Mouse (Mus musculus) MEL (cell line): ENCODE results near the gene Hs3st3b1. TPM values are rescaled to one million over a fixed set of nuclear protein-coding genes. Genes with fewer than 3 reads are reported as not detected.

ENCODE experiments used
- DNase-seq: peaks from one replicate; pipeline ENCODE4 v3.0.0; 2011; ENCODE audit warnings: low read depth, low spot score
- H3K27ac ChIP-seq: 2 replicates; pipeline ENCODE4 v1.5.1; 2012; ENCODE audit warnings: low read depth, mild to moderate bottlenecking, control low read depth, low read length, moderate library complexity; ENCODE audit not compliant: control insufficient read depth
- H3K27me3 ChIP-seq, 2 experiments: fragments of 150-350 bp in 1 of 2; sonication (generic) in 1 of 2; 2 replicates each; pipeline ENCODE4 v1.6.1; 2012; ENCODE audit warnings: low read length in 2 of 2, mild to moderate bottlenecking in 2 of 2, improper control_type of control experiment in 1 of 2, moderate library complexity in 1 of 2; ENCODE audit not compliant: insufficient read depth in 2 of 2, control insufficient read depth in 1 of 2
- H3K36me3 ChIP-seq, 2 experiments: 2 replicates each; pipeline ENCODE4 v1.6.1; 2012 to 2014; ENCODE audit warnings: low read length in 2 of 2, improper control_type of control experiment in 1 of 2, inconsistent platforms in 1 of 2, mild to moderate bottlenecking in 1 of 2; ENCODE audit not compliant: insufficient read depth in 2 of 2, control insufficient read depth in 1 of 2
- H3K4me1 ChIP-seq, 2 experiments: fragments of 150-350 bp in 1 of 2; sonication (generic) in 1 of 2; 2 replicates each; pipeline ENCODE4 v1.6.1; 2012; ENCODE audit warnings: low read length in 2 of 2, improper control_type of control experiment in 1 of 2, mild to moderate bottlenecking in 1 of 2; ENCODE audit not compliant: insufficient read depth in 2 of 2, control insufficient read depth in 1 of 2
- H3K4me3 ChIP-seq, 2 experiments: fragments of 150-350 bp in 1 of 2; sonication (generic) in 1 of 2; 2 replicates each; pipeline ENCODE4 v1.5.1; 2012; ENCODE audit warnings: low read depth in 2 of 2, low read length in 2 of 2, mild to moderate bottlenecking in 2 of 2, moderate library complexity in 2 of 2, control low read depth in 1 of 2, improper control_type of control experiment in 1 of 2; ENCODE audit not compliant: control insufficient read depth in 1 of 2, insufficient read depth in 1 of 2
- H3K79me2 ChIP-seq: 2 replicates; pipeline ENCODE4 v1.6.1; 2012; ENCODE audit warnings: mild to moderate bottlenecking, low read length, moderate library complexity; ENCODE audit not compliant: control insufficient read depth, poor library complexity, insufficient read depth
- H3K9ac ChIP-seq: 2 replicates; pipeline ENCODE4 v1.6.1; 2012; ENCODE audit warnings: low read depth, mild to moderate bottlenecking, control low read depth, low read length, moderate library complexity; ENCODE audit not compliant: control insufficient read depth, poor library complexity, severe bottlenecking
- H3K9me3 ChIP-seq: fragments of 150-350 bp; sonication (generic); replicated peaks from 2 replicates; pipeline ENCODE4 v1.6.1; 2012; ENCODE audit warnings: mild to moderate bottlenecking, low read length, improper control_type of control experiment, moderate library complexity; ENCODE audit not compliant: insufficient read depth
- BHLHE40 ChIP-seq: IDR thresholded peaks from 2 replicates; pipeline ENCODE4 v1.6.1; 2012; ENCODE audit warnings: low read depth, mild to moderate bottlenecking, inconsistent platforms, low read length, improper control_type of control experiment, borderline replicate concordance
- CHD1 ChIP-seq: IDR thresholded peaks from 2 replicates; pipeline ENCODE4 v1.6.1; 2012; ENCODE audit warnings: low read depth, mild to moderate bottlenecking, inconsistent platforms, low read length, improper control_type of control experiment
- CHD2 ChIP-seq: IDR thresholded peaks from 2 replicates; pipeline ENCODE4 v1.6.1; 2011; ENCODE audit warnings: low read length, improper control_type of control experiment
- CTCF ChIP-seq, 3 experiments: IDR thresholded peaks in 2 of 3; conservative IDR thresholded peaks in 1 of 3; 2 replicates each; pipeline ENCODE4 v1.5.1; 2011 to 2012; ENCODE audit warnings: low read length in 3 of 3, low read depth in 2 of 3, mild to moderate bottlenecking in 2 of 3, improper control_type of control experiment in 1 of 3, inconsistent platforms in 1 of 3, mixed read lengths in 1 of 3, moderate library complexity in 1 of 3; ENCODE audit not compliant: control insufficient read depth in 1 of 3, insufficient read depth in 1 of 3, poor library complexity in 1 of 3, severe bottlenecking in 1 of 3
- ELF1 ChIP-seq: IDR thresholded peaks from 2 replicates; pipeline ENCODE4 v1.6.1; 2014; ENCODE audit warnings: low read depth, mild to moderate bottlenecking, inconsistent platforms, low read length, improper control_type of control experiment, moderate library complexity
- ETS1 ChIP-seq: IDR thresholded peaks from 2 replicates; pipeline ENCODE4 v1.6.1; 2012; ENCODE audit warnings: low read depth, mild to moderate bottlenecking, inconsistent platforms, low read length, improper control_type of control experiment, moderate library complexity
- GABPA ChIP-seq: IDR thresholded peaks from 2 replicates; pipeline ENCODE4 v1.6.1; 2012; ENCODE audit warnings: low read depth, mild to moderate bottlenecking, inconsistent platforms, low read length, improper control_type of control experiment, moderate library complexity
- JUND ChIP-seq: IDR thresholded peaks from 2 replicates; pipeline ENCODE4 v1.6.1; 2011; ENCODE audit warnings: low read depth, mild to moderate bottlenecking, improper control_type of control experiment, low read length
- KAT2A ChIP-seq: conservative IDR thresholded peaks from 2 replicates; pipeline ENCODE4 v1.6.1; 2012; ENCODE audit warnings: low read depth, low read length, improper control_type of control experiment, inconsistent platforms
- MAFK ChIP-seq: IDR thresholded peaks from 2 replicates; pipeline ENCODE4 v1.6.1; 2011; ENCODE audit warnings: low read depth, mild to moderate bottlenecking, low read length, improper control_type of control experiment, borderline replicate concordance
- MAZ ChIP-seq: IDR thresholded peaks from 2 replicates; pipeline ENCODE4 v1.6.1; 2012; ENCODE audit warnings: low read depth, mild to moderate bottlenecking, inconsistent platforms, low read length, improper control_type of control experiment
- MXI1 ChIP-seq: IDR thresholded peaks from 2 replicates; pipeline ENCODE4 v1.6.1; 2011; ENCODE audit warnings: mild to moderate bottlenecking, low read depth, low read length, improper control_type of control experiment
- NELFE ChIP-seq: IDR thresholded peaks from 2 replicates; pipeline ENCODE4 v1.6.1; 2011; ENCODE audit warnings: low read depth, low read length, improper control_type of control experiment
- NRF1 ChIP-seq: IDR thresholded peaks from 2 replicates; pipeline ENCODE4 v1.6.1; 2014; ENCODE audit warnings: low read depth, mild to moderate bottlenecking, inconsistent platforms, low read length, improper control_type of control experiment, moderate library complexity; ENCODE audit not compliant: poor library complexity, insufficient read depth, severe bottlenecking
- POLR2AphosphoS5 ChIP-seq: IDR thresholded peaks from 2 replicates; pipeline ENCODE4 v1.6.1; 2012; ENCODE audit warnings: low read depth, borderline replicate concordance, mild to moderate bottlenecking, inconsistent platforms, low read length, moderate library complexity, mixed read lengths
- RAD21 ChIP-seq: IDR thresholded peaks from 2 replicates; pipeline ENCODE4 v1.6.1; 2011; ENCODE audit warnings: mild to moderate bottlenecking, low read depth, low read length, improper control_type of control experiment
- SIN3A ChIP-seq: IDR thresholded peaks from 2 replicates; pipeline ENCODE4 v1.6.1; 2012; ENCODE audit warnings: low read length, improper control_type of control experiment, inconsistent platforms
- SMC3 ChIP-seq: IDR thresholded peaks from 2 replicates; pipeline ENCODE4 v1.6.1; 2011; ENCODE audit warnings: low read depth, low read length, improper control_type of control experiment
- TBP ChIP-seq: IDR thresholded peaks from 2 replicates; pipeline ENCODE4 v1.8.0; 2011; ENCODE audit warnings: low read depth, low read length, improper control_type of control experiment
- TCF12 ChIP-seq: IDR thresholded peaks from 2 replicates; pipeline ENCODE4 v1.6.1; 2014; ENCODE audit warnings: low read depth, mild to moderate bottlenecking, inconsistent platforms, low read length, improper control_type of control experiment, moderate library complexity
- USF1 ChIP-seq: IDR thresholded peaks from 2 replicates; pipeline ENCODE4 v1.6.1; 2014; ENCODE audit warnings: low read depth, mild to moderate bottlenecking, inconsistent platforms, low read length, improper control_type of control experiment, moderate library complexity
- USF2 ChIP-seq, 2 experiments: IDR thresholded peaks; 2 replicates each; pipeline ENCODE4 v1.6.1; 2011 to 2012; ENCODE audit warnings: improper control_type of control experiment in 2 of 2, low read length in 2 of 2, borderline replicate concordance in 1 of 2, inconsistent platforms in 1 of 2, low read depth in 1 of 2, mild to moderate bottlenecking in 1 of 2; ENCODE audit not compliant: insufficient read depth in 1 of 2
- ZKSCAN1 ChIP-seq: IDR thresholded peaks from 2 replicates; pipeline ENCODE4 v1.6.1; 2012; ENCODE audit warnings: low read depth, mild to moderate bottlenecking, inconsistent platforms, low read length, improper control_type of control experiment, moderate library complexity
- ZMIZ1 ChIP-seq: IDR thresholded peaks from 2 replicates; pipeline ENCODE4 v1.6.1; 2012; ENCODE audit warnings: low read depth, mild to moderate bottlenecking, inconsistent platforms, low read length, improper control_type of control experiment, moderate library complexity
- ZNF384 ChIP-seq: IDR thresholded peaks from 2 replicates; pipeline ENCODE4 v1.6.1; 2012; ENCODE audit warnings: low read depth, mild to moderate bottlenecking, inconsistent platforms, low read length, improper control_type of control experiment
- polyA plus RNA-seq, 2 experiments: library from polyadenylated mRNA; stranded (reverse) in 1 of 2; unstranded in 1 of 2; fragments of >175 nt in 1 of 2; fragments of >200 nt in 1 of 2; gene quantifications; 2 replicates each; pipeline versions ENCODE4 v1.2.1 to v1.2.4; 2012; ENCODE audit warnings: low replicate concordance in 2 of 2, low read depth in 1 of 2; ENCODE audit not compliant: insufficient read length in 2 of 2, insufficient read depth in 1 of 2, missing spikeins in 1 of 2
- total RNA-seq: library from RNA; depleted of rRNA; stranded (reverse); fragments of 300-350 nt; gene quantifications from 2 replicates; pipeline ENCODE4 v1.2.3, GENCODE M21; 2012

Hs3st3b1 gene
- total and polyA plus RNA-seq, 3 experiments = not detected

DNA sequence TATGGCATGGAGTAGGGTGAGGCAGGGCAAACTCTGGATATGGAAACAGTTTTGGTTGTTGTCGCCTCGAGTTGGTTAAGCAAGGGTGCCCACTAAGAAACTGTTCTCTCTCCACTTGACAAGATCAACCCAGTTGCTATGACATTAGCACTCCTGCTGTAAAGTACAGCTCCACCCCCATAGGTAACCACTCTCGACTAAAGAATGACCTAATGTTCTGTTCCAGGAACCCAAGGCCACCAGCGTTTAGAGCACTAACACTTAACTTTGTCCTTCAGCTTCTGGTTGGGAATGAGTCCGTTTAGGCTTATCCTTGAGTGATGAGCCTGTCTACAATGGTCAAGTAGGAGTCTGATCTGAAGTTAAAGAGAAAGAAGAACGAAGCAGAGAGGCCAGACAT lies 76.7 kb downstream of the Hs3st3b1 start:
- TF ChIP-seq MXI1 = no peak
- no peak for TF ChIP-seq RAD21
- TF ChIP-seq MAZ = no peak
- TF ChIP-seq TCF12 = no peak
- no peak for TF ChIP-seq NELFE
- no peak for TF ChIP-seq MAFK
- no peak for TF ChIP-seq POLR2AphosphoS5
- TF ChIP-seq ZMIZ1 = no peak
- TF ChIP-seq BHLHE40 = no peak
- Histone ChIP-seq H3K79me2 (no peaks in the 10 kb centered on the region), H3K4me3 (no peak overlapping the region), H3K9me3 (no peaks in the 10 kb centered on the region), H3K9ac (no peak overlapping the region), H3K27ac (no peak overlapping the region), H3K27me3 (no peaks in the 10 kb centered on the region), H3K4me1 (no peaks in the 10 kb centered on the region), H3K36me3 (no peaks in the 10 kb centered on the region)
- no peak for DNase-seq

- no peak overlapping the region for H3K27ac ChIP-seq
- H3K9ac ChIP-seq = no peak overlapping the region
- TF ChIP-seq USF1 = no peak
- TF ChIP-seq GABPA = no peak
- no peak for TF ChIP-seq CHD2
- TF ChIP-seq CTCF (IDR thresholded peaks at IDR 0.05 in 2 of 3, conservative IDR thresholded peaks at IDR 0.05 in 1 of 3; ENCODE audit: control insufficient read depth in 1 of 3, insufficient read depth in 1 of 3, low read depth in 2 of 3, low read length in 3 of 3, poor library complexity in 1 of 3, severe bottlenecking in 1 of 3) = no peak
- no peak for TF ChIP-seq KAT2A
- TF ChIP-seq USF2 (IDR thresholded peaks at IDR 0.05; ENCODE audit: borderline replicate concordance in 1 of 2, insufficient read depth in 1 of 2, low read depth in 1 of 2, low read length in 2 of 2) = no peak
- TF ChIP-seq ETS1 = no peak
- no peak for TF ChIP-seq BHLHE40
- TF ChIP-seq ZMIZ1 = no peak
- TF ChIP-seq ELF1 = no peak
- TF ChIP-seq NRF1 = no peak
- no peak for TF ChIP-seq MAFK
- no peak for TF ChIP-seq ZNF384
- no peak for TF ChIP-seq CHD1
- TF ChIP-seq ZKSCAN1 = no peak
- TF ChIP-seq MXI1 = no peak
- TF ChIP-seq SIN3A = no peak
- TF ChIP-seq SMC3 = no peak
- TF ChIP-seq JUND = no peak
- TF ChIP-seq TBP = no peak
- no peaks in the 10 kb centered on the region for H3K36me3 ChIP-seq
- no peaks in the 10 kb centered on the region for H3K27me3 ChIP-seq
- DNase-seq = no peak
- H3K4me1 ChIP-seq = no peaks in the 10 kb centered on the region
- no peaks in the 10 kb centered on the region for H3K9me3 ChIP-seq
- H3K4me3 ChIP-seq = no peak overlapping the region
- no peaks in the 10 kb centered on the region for H3K79me2 ChIP-seq
Measured at GRCm38 (mm10) chr11:63844701-63845100, 77.4 kb downstream of the Hs3st3b1 start.
